Mouse (Mus musculus) heart, embryonic 16.5 days (tissue): Measurements from ENCODE around the gene Lhx8. TPM values are rescaled to one million over a fixed set of nuclear protein-coding genes. Genes with fewer than 3 reads are reported as not detected.

Source experiments
- ATAC-seq: fragments of 200-750 bp; cut with Nextera tagmentation; replicated peaks from 2 replicates; pipeline ENCODE4 v1.8.0; 2017; ENCODE audit warnings: moderate number of reproducible peaks; ENCODE audit not compliant: insufficient read depth, low FRiP score; ENCODE audit errors: extremely low read depth
- H3K27ac ChIP-seq: fragments of 300-500 bp; sonication (generic); 2 replicates; pipeline ENCODE4 v1.5.1; 2014; ENCODE audit warnings: mild to moderate bottlenecking, low read length, control low read depth, moderate library complexity
- H3K27me3 ChIP-seq: fragments of 300-500 bp; sonication (generic); 2 replicates; pipeline ENCODE4 v1.6.1; 2014; ENCODE audit warnings: low read length, mixed read lengths; ENCODE audit not compliant: control insufficient read depth, insufficient read depth
- H3K36me3 ChIP-seq: fragments of 300-500 bp; sonication (generic); 2 replicates; pipeline ENCODE4 v1.6.1; 2014; ENCODE audit not compliant: control insufficient read depth, insufficient read depth
- H3K4me1 ChIP-seq: fragments of 300-500 bp; sonication (generic); 2 replicates; pipeline ENCODE4 v1.6.1; 2014; ENCODE audit warnings: low read length, mixed read lengths; ENCODE audit not compliant: control insufficient read depth, insufficient read depth
- H3K4me2 ChIP-seq: fragments of 300-500 bp; sonication (generic); 2 replicates; pipeline ENCODE4 v1.6.1; 2014; ENCODE audit warnings: low read depth, mild to moderate bottlenecking, control low read depth, low read length
- H3K4me3 ChIP-seq: fragments of 300-500 bp; sonication (generic); 2 replicates; pipeline ENCODE4 v1.5.1; 2014; ENCODE audit warnings: mild to moderate bottlenecking, control low read depth, low read length
- H3K9ac ChIP-seq: fragments of 300-500 bp; sonication (generic); 2 replicates; pipeline ENCODE4 v1.6.1; 2014; ENCODE audit warnings: low read length, control low read depth
- H3K9me3 ChIP-seq: fragments of 300-500 bp; sonication (generic); replicated peaks from 2 replicates; pipeline ENCODE4 v1.6.1; 2016; ENCODE audit warnings: low read length; ENCODE audit not compliant: control insufficient read depth
- WGBS: fragments of 180-500 bp; shearing (Covaris S2); extraction: QIAGEN DNeasy Blood & Tissue Kit; methylation state at CpG from one replicate; pipeline ENCODE4 v1.1.7; 2014; 5-methylcytosine and 5-hydroxymethylcytosine counted together
- polyA plus RNA-seq: library from polyadenylated mRNA; unstranded; fragments of >200 nt; fragmentation: Nextera tagmentation; extraction: Ambion mirVana; gene quantifications from 2 replicates; pipeline ENCODE4 v1.2.1, GENCODE M21; 2015

Lhx8 gene
- polyA plus RNA-seq: 0.19 and 0.45 TPM in 2 replicates

- H3K9ac ChIP-seq: no peak within 1 kb of the TSS
Observed at GRCm38 (mm10) chr3:154330181-154331002, at the start of gene Lhx8. Lhx8 (minus strand) TSS chr3:154330659.

GRCm38 (mm10) chr3:154373536-154373935 lies 43.1 kb upstream of the Lhx8 start:
- H3K27me3 ChIP-seq: no peaks in the 10 kb centered on the region
- whole genome bisulfite sequencing: 61% methylated on average over 5 of the region's 5 CpGs
- H3K36me3 ChIP-seq: no peaks in the 10 kb centered on the region
- no peak overlapping the region for H3K9ac ChIP-seq
- ATAC-seq: no peak
- H3K27ac ChIP-seq: no peak overlapping the region
- no peak overlapping the region for H3K4me2 ChIP-seq
- no peaks in the 10 kb centered on the region for H3K9me3 ChIP-seq
- H3K4me1 ChIP-seq: no peaks in the 10 kb centered on the region
- H3K4me3 ChIP-seq: no peak overlapping the region

More at GRCm38 (mm10) chr3:154330181-154331002, at the start of gene Lhx8:
- no peak within 1 kb of the TSS for H3K27ac ChIP-seq
- H3K27me3 ChIP-seq: peaks cover 78% of the 10 kb centered on the region
- H3K4me2 ChIP-seq: peak within 1 kb of the TSS; percentile 22
- H3K9me3 ChIP-seq: no peaks in the 10 kb centered on the region
- H3K4me1 ChIP-seq: peaks cover 21% of the 10 kb centered on the region
- peak within 1 kb of the TSS; percentile 50 for H3K4me3 ChIP-seq
- ATAC-seq: no peak
- no peaks in the 10 kb centered on the region for H3K36me3 ChIP-seq
- 3% methylated on average over 28 of the region's 28 CpGs for WGBS

GRCm38 (mm10) chr3:154372688-154373087 lies 42.2 kb upstream of the Lhx8 start:
- no peak for ATAC-seq
- no peaks in the 10 kb centered on the region for H3K36me3 ChIP-seq
- no peak overlapping the region for H3K9ac ChIP-seq
- no peaks in the 10 kb centered on the region for H3K4me1 ChIP-seq
- no peaks in the 10 kb centered on the region for H3K27me3 ChIP-seq
- no peak overlapping the region for H3K4me3 ChIP-seq
- H3K9me3 ChIP-seq: no peaks in the 10 kb centered on the region
- H3K4me2 ChIP-seq: no peak overlapping the region
- H3K27ac ChIP-seq: no peak overlapping the region

GRCm38 (mm10) chr3:154367327-154367726 lies 36.9 kb upstream of the Lhx8 start:
- ATAC-seq: no peak

GRCm38 (mm10) chr3:154364604-154365209 lies 34.2 kb upstream of the Lhx8 start:
- no peaks in the 10 kb centered on the region for H3K9me3 ChIP-seq
- H3K4me3 ChIP-seq: no peak overlapping the region
- H3K36me3 ChIP-seq: no peaks in the 10 kb centered on the region
- H3K9ac ChIP-seq: no peak overlapping the region
- H3K27ac ChIP-seq: no peak overlapping the region
- no peaks in the 10 kb centered on the region; the same call in 1 of the 2 replicates for H3K4me1 ChIP-seq
- no peak for ATAC-seq
- peaks cover 2% of the 10 kb centered on the region; the same call in 1 of the 2 replicates for H3K27me3 ChIP-seq
- WGBS: 28% methylated on average over 10 of the region's 10 CpGs
- no peak overlapping the region for H3K4me2 ChIP-seq

More at GRCm38 (mm10) chr3:154367327-154367726, 36.9 kb upstream of the Lhx8 start:
- Histone ChIP-seq H3K27ac (no peak overlapping the region), H3K4me3 (no peak overlapping the region), H3K27me3 (peaks cover 1% of the 10 kb centered on the region; the same call in 1 of the 2 replicates), H3K9ac (no peak overlapping the region), H3K9me3 (no peaks in the 10 kb centered on the region), H3K4me1 (no peaks in the 10 kb centered on the region; the same call in 1 of the 2 replicates), H3K4me2 (no peak overlapping the region), H3K36me3 (no peaks in the 10 kb centered on the region)
- WGBS: 40% methylated on average over 3 of the region's 3 CpGs

GRCm38 (mm10) chr3:154363507-154363906 lies 33.0 kb upstream of the Lhx8 start:
- no peaks in the 10 kb centered on the region; the same call in 1 of the 2 replicates for H3K4me1 ChIP-seq
- H3K27me3 ChIP-seq: peaks cover 2% of the 10 kb centered on the region; the same call in 1 of the 2 replicates
- 58% methylated on average over 9 of the region's 9 CpGs for WGBS
- H3K27ac ChIP-seq: no peak overlapping the region
- no peaks in the 10 kb centered on the region for H3K9me3 ChIP-seq
- H3K4me2 ChIP-seq: no peak overlapping the region
- no peak overlapping the region for H3K4me3 ChIP-seq
- no peak for ATAC-seq
- H3K9ac ChIP-seq: no peak overlapping the region
- H3K36me3 ChIP-seq: no peaks in the 10 kb centered on the region

GRCm38 (mm10) chr3:154359231-154359630 lies 28.8 kb upstream of the Lhx8 start:
- H3K36me3 ChIP-seq: no peaks in the 10 kb centered on the region
- WGBS: 66% methylated on average over 2 of the region's 2 CpGs
- no peaks in the 10 kb centered on the region for H3K9me3 ChIP-seq
- H3K4me2 ChIP-seq: no peak overlapping the region
- H3K27me3 ChIP-seq: peaks cover 2% of the 10 kb centered on the region; the same call in 1 of the 2 replicates
- no peak overlapping the region for H3K27ac ChIP-seq
- no peaks in the 10 kb centered on the region for H3K4me1 ChIP-seq
- no peak for ATAC-seq
- H3K4me3 ChIP-seq: no peak overlapping the region
- no peak overlapping the region for H3K9ac ChIP-seq

- no peak for ATAC-seq
- WGBS: 60% methylated on average over 13 of the region's 13 CpGs
- no peak overlapping the region for H3K9ac ChIP-seq
Observed at GRCm38 (mm10) chr3:154340294-154340914, 9.9 kb upstream of the Lhx8 start.

More at GRCm38 (mm10) chr3:154340294-154340914, 9.9 kb upstream of the Lhx8 start:
- no peaks in the 10 kb centered on the region for H3K4me1 ChIP-seq
- H3K36me3 ChIP-seq: no peaks in the 10 kb centered on the region
- H3K4me2 ChIP-seq: no peak overlapping the region
- no peak overlapping the region for H3K4me3 ChIP-seq
- H3K27me3 ChIP-seq: peaks cover 20% of the 10 kb centered on the region
- H3K27ac ChIP-seq: no peak overlapping the region
- H3K9me3 ChIP-seq: no peaks in the 10 kb centered on the region
